Mouse (Mus musculus): ENCODE measurements around the gene Trim9. TPM values are rescaled to one million over a fixed set of nuclear protein-coding genes. Genes with fewer than 3 reads are reported as not detected.

Gene Trim9
- polyA plus RNA-seq, 1 experiment from 2014 or later, result 4.0 TPM

DNA sequence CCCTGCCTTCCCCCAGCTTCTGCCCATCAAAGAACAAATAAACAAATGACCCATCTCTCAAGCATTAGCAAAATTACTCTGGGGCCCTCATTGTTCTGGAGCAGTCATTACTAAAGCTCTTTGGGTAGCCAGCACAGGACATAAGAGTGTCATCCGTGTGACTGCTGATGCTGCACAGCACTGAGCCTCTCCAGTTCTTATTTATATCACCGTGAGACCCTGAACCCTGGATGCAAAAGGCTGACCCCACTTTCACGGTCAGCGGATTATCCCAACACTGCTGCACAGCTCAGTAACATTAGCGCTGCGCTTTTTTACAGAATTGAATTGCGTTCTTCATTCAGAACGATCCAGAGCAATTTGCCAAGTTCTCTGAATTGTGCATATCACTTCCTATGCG, 31.3 kb downstream of the Trim9 start:
- H3K27ac ChIP-seq (replicated peaks; ENCODE audit: low read depth, low read length), result no peak overlapping the region
- H3K27me3 ChIP-seq (ENCODE audit: control insufficient read depth, insufficient read depth, low read length), result no peaks in the 10 kb centered on the region
- H3K9ac ChIP-seq (replicated peaks; ENCODE audit: low read length), result no peak overlapping the region
- no peaks in the 10 kb centered on the region for H3K36me3 ChIP-seq (replicated peaks; ENCODE audit: control insufficient read depth, insufficient read depth, low read depth, low read length)
- H3K9me3 ChIP-seq (replicated peaks; ENCODE audit: control insufficient read depth, low read length), result no peaks in the 10 kb centered on the region
- DNase-seq (ENCODE audit: low spot score), result no peak
- H3K4me1 ChIP-seq (ENCODE audit: control insufficient read depth, insufficient read depth, low read length), result no peaks in the 10 kb centered on the region
- H3K4me3 ChIP-seq (ENCODE audit: low read depth, low read length), result no peak overlapping the region
- WGBS, result 74% methylated on average over 9 of the region's 9 CpGs
- no peak overlapping the region for H3K4me2 ChIP-seq (ENCODE audit: low read depth, low read length)
- ATAC-seq (replicated peaks; ENCODE audit: insufficient number of reproducible peaks, low FRiP score, low TSS enrichment, low read depth), result no peak

DNA sequence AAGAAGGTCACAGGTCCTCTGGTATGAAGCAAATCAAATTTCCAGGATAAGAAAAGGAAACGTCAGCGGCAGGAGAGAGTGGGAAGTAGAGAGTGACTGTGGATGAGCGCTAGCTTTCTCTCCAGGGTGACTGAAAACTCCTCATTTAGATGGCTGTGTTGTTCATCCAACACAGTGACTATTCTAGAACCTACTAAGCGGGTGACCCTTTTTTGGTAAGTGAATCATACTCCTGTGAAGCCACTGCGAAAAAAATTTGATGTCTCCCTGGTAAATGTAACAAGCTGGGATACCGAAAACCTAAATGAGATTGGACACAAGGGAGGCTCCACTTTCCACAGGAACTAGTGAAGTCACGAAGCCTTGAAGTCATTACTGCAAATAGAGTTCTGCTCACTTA, 39.5 kb downstream of the Trim9 start:
- no peak for DNase-seq (ENCODE audit: low spot score)
- H3K27ac ChIP-seq (replicated peaks; ENCODE audit: low read depth, low read length), result no peak overlapping the region
- 85% methylated on average over 7 of the region's 7 CpGs for WGBS
- no peak overlapping the region for H3K4me2 ChIP-seq (ENCODE audit: low read depth, low read length)
- ATAC-seq (replicated peaks; ENCODE audit: insufficient number of reproducible peaks, low FRiP score, low TSS enrichment, low read depth), result no peak
- H3K9me3 ChIP-seq (replicated peaks; ENCODE audit: control insufficient read depth, low read length), result no peaks in the 10 kb centered on the region
- H3K4me1 ChIP-seq (ENCODE audit: control insufficient read depth, insufficient read depth, low read length), result no peaks in the 10 kb centered on the region
- no peak overlapping the region for H3K4me3 ChIP-seq (ENCODE audit: low read depth, low read length)
- H3K36me3 ChIP-seq (replicated peaks; ENCODE audit: control insufficient read depth, insufficient read depth, low read depth, low read length), result no peaks in the 10 kb centered on the region
- H3K9ac ChIP-seq (replicated peaks; ENCODE audit: low read length), result no peak overlapping the region
- no peaks in the 10 kb centered on the region for H3K27me3 ChIP-seq (ENCODE audit: control insufficient read depth, insufficient read depth, low read length)

DNA sequence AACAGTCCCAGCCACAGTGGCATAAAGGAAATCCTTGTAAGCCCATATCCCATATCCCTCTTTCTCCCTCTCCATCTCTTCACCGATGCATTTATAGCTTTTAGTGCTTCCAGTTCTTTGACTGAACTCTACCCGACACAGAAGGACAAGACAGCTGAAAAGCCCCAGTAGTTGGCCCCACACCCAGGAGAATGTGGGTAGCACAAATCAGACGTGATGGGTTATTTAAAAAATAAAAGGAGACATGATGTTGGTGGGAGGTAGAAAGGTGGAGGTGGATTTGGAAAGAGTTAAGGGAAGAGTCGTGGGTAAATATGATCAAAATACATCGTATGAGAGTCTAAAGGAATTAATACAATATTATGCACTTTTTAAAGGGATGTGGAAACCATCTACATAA, 40.4 kb downstream of the Trim9 start:
- Histone ChIP-seq H3K9me3 (replicated peaks; ENCODE audit: control insufficient read depth, low read length) (no peaks in the 10 kb centered on the region), H3K4me2 (ENCODE audit: low read depth, low read length) (no peak overlapping the region), H3K4me1 (ENCODE audit: control insufficient read depth, insufficient read depth, low read length) (no peaks in the 10 kb centered on the region), H3K27ac (replicated peaks; ENCODE audit: low read depth, low read length) (no peak overlapping the region), H3K9ac (replicated peaks; ENCODE audit: low read length) (no peak overlapping the region), H3K36me3 (replicated peaks; ENCODE audit: control insufficient read depth, insufficient read depth, low read depth, low read length) (no peaks in the 10 kb centered on the region), H3K27me3 (ENCODE audit: control insufficient read depth, insufficient read depth, low read length) (no peaks in the 10 kb centered on the region), H3K4me3 (ENCODE audit: low read depth, low read length) (no peak overlapping the region)
- no peak for ATAC-seq (replicated peaks; ENCODE audit: insufficient number of reproducible peaks, low FRiP score, low TSS enrichment, low read depth)
- 83% methylated on average over 5 of the region's 5 CpGs for WGBS
- DNase-seq (ENCODE audit: low spot score), result no peak

DNA sequence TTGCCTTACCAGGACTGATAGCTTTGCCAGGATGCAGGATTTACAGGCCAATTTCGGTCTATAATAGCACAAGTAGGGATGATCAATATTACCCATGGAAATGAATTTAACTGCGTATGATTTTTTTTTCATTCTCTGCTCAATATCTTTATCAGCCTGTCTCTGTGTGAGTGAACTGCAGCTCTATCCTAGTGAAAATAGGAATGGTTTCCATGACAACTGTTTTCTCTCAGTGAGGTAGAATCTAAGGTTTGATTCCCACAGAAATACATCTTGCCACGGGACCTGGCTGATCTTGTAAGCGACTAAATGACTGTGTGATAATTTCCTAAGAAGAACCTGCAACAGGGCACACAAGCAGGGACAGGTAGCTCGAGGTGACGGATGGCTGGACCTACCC, 43.4 kb downstream of the Trim9 start:
- no peak overlapping the region for H3K4me3 ChIP-seq (ENCODE audit: low read depth, low read length)
- no peaks in the 10 kb centered on the region for H3K27me3 ChIP-seq (ENCODE audit: control insufficient read depth, insufficient read depth, low read length)

DNA sequence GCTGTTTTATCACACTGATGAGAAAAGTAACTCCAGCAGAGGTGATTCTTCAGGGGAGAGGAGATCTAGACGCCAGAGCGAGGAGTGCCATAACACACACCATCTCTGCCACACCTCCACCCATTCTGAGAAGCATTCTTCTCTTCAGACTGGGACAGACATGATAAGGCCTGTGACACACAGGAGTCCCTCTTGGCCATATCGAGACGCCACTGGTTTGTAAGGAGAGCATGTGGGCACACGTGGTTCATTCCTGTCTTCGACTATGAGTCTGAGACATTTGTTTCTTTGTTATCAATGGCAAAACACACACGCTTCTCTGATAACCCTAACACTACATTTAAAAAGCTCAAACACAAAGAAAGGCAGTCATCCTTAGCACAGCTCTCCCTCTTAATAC, 43.9 kb downstream of the Trim9 start:
- no peaks in the 10 kb centered on the region for H3K36me3 ChIP-seq (replicated peaks; ENCODE audit: control insufficient read depth, insufficient read depth, low read depth, low read length)
- ATAC-seq (replicated peaks; ENCODE audit: insufficient number of reproducible peaks, low FRiP score, low TSS enrichment, low read depth), result no peak
- H3K27ac ChIP-seq (replicated peaks; ENCODE audit: low read depth, low read length), result no peak overlapping the region
- no peak for DNase-seq (ENCODE audit: low spot score)
- no peaks in the 10 kb centered on the region for H3K27me3 ChIP-seq (ENCODE audit: control insufficient read depth, insufficient read depth, low read length)
- H3K4me2 ChIP-seq (ENCODE audit: low read depth, low read length), result no peak overlapping the region
- no peak overlapping the region for H3K9ac ChIP-seq (replicated peaks; ENCODE audit: low read length)
- H3K9me3 ChIP-seq (replicated peaks; ENCODE audit: control insufficient read depth, low read length), result no peaks in the 10 kb centered on the region
- no peak overlapping the region for H3K4me3 ChIP-seq (ENCODE audit: low read depth, low read length)
- 89% methylated on average over 7 of the region's 7 CpGs for WGBS
- H3K4me1 ChIP-seq (ENCODE audit: control insufficient read depth, insufficient read depth, low read length), result no peaks in the 10 kb centered on the region

More for the DNA sequence above, 43.4 kb downstream of the Trim9 start:
- no peaks in the 10 kb centered on the region for H3K9me3 ChIP-seq (replicated peaks; ENCODE audit: control insufficient read depth, low read length)
- 85% methylated on average over 6 of the region's 6 CpGs for WGBS
- H3K36me3 ChIP-seq (replicated peaks; ENCODE audit: control insufficient read depth, insufficient read depth, low read depth, low read length), result no peaks in the 10 kb centered on the region
- H3K4me2 ChIP-seq (ENCODE audit: low read depth, low read length), result no peak overlapping the region
- no peak overlapping the region for H3K27ac ChIP-seq (replicated peaks; ENCODE audit: low read depth, low read length)
- DNase-seq (ENCODE audit: low spot score) (no peak), ATAC-seq (replicated peaks; ENCODE audit: insufficient number of reproducible peaks, low FRiP score, low TSS enrichment, low read depth) (no peak)
- no peaks in the 10 kb centered on the region for H3K4me1 ChIP-seq (ENCODE audit: control insufficient read depth, insufficient read depth, low read length)
- no peak overlapping the region for H3K9ac ChIP-seq (replicated peaks; ENCODE audit: low read length)

DNA sequence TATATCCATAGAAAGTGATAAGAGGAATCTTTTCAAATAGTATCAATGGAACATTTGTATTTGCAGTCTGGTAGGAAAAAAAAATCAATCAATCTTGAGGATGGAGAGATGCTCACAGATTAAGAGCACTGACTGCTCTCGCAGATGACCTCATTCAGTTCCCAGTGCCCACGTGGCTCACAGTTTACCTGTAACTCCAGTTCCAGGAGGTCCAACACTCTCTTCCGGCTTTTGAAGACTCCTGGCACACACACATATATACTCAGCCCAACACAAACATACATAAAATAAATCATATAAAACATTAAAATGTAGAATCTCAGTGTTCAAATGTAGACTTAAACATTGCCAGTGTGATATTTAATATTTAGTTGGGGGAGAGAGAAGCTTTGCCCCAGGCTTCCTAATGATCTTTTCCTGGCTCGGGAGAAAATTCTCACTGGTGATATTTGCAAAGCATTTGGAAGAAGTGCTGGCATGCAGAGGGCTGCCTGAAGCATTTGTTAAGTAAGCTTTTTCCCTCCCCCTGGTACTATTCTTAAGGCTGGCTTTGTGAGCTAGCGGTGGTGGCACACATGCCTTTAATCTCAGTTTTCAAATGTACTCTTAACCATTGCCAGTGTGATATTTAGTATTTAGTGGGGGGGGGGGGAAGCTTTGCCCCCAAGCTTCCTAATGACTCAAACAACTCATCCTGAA, 45.2 kb downstream of the Trim9 start:
- H3K36me3 ChIP-seq (replicated peaks; ENCODE audit: control insufficient read depth, insufficient read depth, low read depth, low read length), result no peaks in the 10 kb centered on the region
- ATAC-seq (replicated peaks; ENCODE audit: insufficient number of reproducible peaks, low FRiP score, low TSS enrichment, low read depth) (no peak), DNase-seq (ENCODE audit: low spot score) (no peak)
- no peak overlapping the region for H3K4me3 ChIP-seq (ENCODE audit: low read depth, low read length)
- no peaks in the 10 kb centered on the region for H3K27me3 ChIP-seq (ENCODE audit: control insufficient read depth, insufficient read depth, low read length)
- no peaks in the 10 kb centered on the region for H3K9me3 ChIP-seq (replicated peaks; ENCODE audit: control insufficient read depth, low read length)
- H3K27ac ChIP-seq (replicated peaks; ENCODE audit: low read depth, low read length), result no peak overlapping the region
- H3K4me1 ChIP-seq (ENCODE audit: control insufficient read depth, insufficient read depth, low read length), result no peaks in the 10 kb centered on the region
- 75% methylated on average over 5 of the region's 5 CpGs for WGBS
- no peak overlapping the region for H3K4me2 ChIP-seq (ENCODE audit: low read depth, low read length)
- H3K9ac ChIP-seq (replicated peaks; ENCODE audit: low read length), result no peak overlapping the region

DNA sequence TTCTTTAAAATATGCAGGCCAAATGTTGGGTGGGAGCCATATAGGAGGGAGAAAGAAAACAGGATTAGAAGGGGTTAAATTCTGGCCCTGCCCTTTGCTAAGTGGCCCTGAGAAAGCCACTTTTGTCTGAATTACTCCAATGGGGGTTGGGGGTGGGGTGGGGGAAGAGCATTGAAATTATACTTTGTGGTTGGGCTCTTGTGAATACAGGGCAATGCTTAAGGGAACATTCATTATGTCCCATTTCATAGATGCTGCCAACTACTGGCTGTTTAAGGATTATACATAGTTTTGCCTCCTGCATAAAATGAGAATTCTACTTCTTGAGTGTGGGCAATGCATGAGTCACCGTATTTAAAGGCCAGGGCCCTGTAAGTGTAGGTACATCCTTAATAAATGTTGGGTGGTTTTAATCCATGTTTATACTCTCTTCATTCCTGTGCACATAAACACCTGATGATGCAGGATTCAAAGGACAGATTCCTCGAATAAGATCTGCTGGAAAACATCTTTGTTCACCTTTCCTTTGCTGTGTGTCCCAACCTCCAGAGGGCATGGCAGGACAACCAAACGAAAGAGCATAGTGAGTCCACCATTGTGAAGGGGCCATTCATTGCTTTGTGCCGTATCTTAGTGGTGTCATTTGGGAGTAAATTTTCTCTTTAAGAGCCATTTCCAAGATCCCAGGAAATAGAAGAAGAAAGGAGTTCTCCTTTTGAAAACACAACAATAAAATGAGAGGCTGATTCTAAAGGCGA, 53.3 kb downstream of the Trim9 start:
- Histone ChIP-seq H3K9ac (replicated peaks; ENCODE audit: low read length) (no peak overlapping the region), H3K27me3 (ENCODE audit: control insufficient read depth, insufficient read depth, low read length) (no peaks in the 10 kb centered on the region), H3K36me3 (replicated peaks; ENCODE audit: control insufficient read depth, insufficient read depth, low read depth, low read length) (no peaks in the 10 kb centered on the region), H3K27ac (replicated peaks; ENCODE audit: low read depth, low read length) (no peak overlapping the region), H3K9me3 (replicated peaks; ENCODE audit: control insufficient read depth, low read length) (no peaks in the 10 kb centered on the region), H3K4me1 (ENCODE audit: control insufficient read depth, insufficient read depth, low read length) (no peaks in the 10 kb centered on the region), H3K4me2 (ENCODE audit: low read depth, low read length) (no peak overlapping the region), H3K4me3 (ENCODE audit: low read depth, low read length) (no peak overlapping the region)
- 65% methylated on average over 5 of the region's 5 CpGs for WGBS
- DNase-seq (ENCODE audit: low spot score), result no peak
- ATAC-seq (replicated peaks; ENCODE audit: insufficient number of reproducible peaks, low FRiP score, low TSS enrichment, low read depth), result no peak

DNA sequence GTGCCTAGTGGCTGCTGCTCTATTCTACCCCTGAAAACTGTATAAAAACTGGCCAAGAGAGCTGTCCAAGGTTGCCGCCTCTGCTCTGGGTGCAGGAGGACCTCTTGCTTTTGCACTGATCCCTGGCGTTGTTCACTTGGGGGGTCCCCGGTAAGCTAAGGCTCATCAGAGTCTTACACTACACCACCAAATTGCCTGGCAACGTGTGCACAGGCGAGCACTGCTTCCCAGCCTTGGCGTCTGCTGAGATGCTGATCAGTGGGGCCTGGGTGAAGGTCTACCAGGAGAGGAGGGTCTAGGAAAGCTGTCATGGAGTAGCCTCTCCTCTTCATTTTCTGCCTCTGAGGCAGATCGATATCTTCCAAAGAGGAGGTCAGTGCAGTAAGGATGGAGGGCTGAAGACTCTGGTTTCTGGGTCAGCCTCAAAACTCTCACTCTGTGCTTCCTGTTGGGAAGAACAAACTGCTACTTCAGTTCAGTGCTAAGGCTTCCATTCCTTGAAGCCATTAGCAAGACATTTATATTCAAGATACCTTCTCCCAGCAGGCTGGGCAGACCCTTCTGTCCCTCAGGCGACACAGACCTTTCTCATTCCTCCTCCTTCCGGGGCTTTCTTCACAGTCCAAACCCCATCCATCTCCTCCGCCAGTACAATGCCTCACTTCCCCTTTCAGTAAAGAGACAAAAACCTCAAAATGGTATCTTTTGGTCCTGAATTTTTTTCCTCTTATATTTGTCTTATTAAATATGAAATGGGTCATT, 54.1 kb downstream of the Trim9 start:
- no peak overlapping the region for H3K27ac ChIP-seq (replicated peaks; ENCODE audit: low read depth, low read length)
- ATAC-seq (replicated peaks; ENCODE audit: insufficient number of reproducible peaks, low FRiP score, low TSS enrichment, low read depth), result no peak
- 88% methylated on average over 10 of the region's 10 CpGs for whole genome bisulfite sequencing

More for the DNA sequence above, 54.1 kb downstream of the Trim9 start:
- Histone ChIP-seq H3K27me3 (ENCODE audit: control insufficient read depth, insufficient read depth, low read length) (no peaks in the 10 kb centered on the region), H3K36me3 (replicated peaks; ENCODE audit: control insufficient read depth, insufficient read depth, low read depth, low read length) (no peaks in the 10 kb centered on the region), H3K9ac (replicated peaks; ENCODE audit: low read length) (no peak overlapping the region), H3K4me3 (ENCODE audit: low read depth, low read length) (no peak overlapping the region), H3K4me1 (ENCODE audit: control insufficient read depth, insufficient read depth, low read length) (no peaks in the 10 kb centered on the region), H3K9me3 (replicated peaks; ENCODE audit: control insufficient read depth, low read length) (no peaks in the 10 kb centered on the region), H3K4me2 (ENCODE audit: low read depth, low read length) (no peak overlapping the region)
- DNase-seq (ENCODE audit: low spot score), result no peak
